Mouse (Mus musculus): ENCODE data around the gene Tardbp.

Gene Tardbp

GRCm38 (mm10) chr4:148641121-148641520 lies 14.3 kb upstream of the Tardbp start:
- no peak for DNase-seq (ENCODE audit: extremely low read depth, insufficient read length, low spot score)

GRCm38 (mm10) chr4:148639455-148639854 lies 12.6 kb upstream of the Tardbp start:
- no peak for DNase-seq (ENCODE audit: extremely low read depth, insufficient read length, low spot score)

GRCm38 (mm10) chr4:148638302-148638701 lies 11.5 kb upstream of the Tardbp start:
- no peak for DNase-seq (ENCODE audit: extremely low read depth, insufficient read length, low spot score)

GRCm38 (mm10) chr4:148635309-148635708 lies 8.5 kb upstream of the Tardbp start:
- no peak for DNase-seq (ENCODE audit: extremely low read depth, insufficient read length, low spot score)

DNA sequence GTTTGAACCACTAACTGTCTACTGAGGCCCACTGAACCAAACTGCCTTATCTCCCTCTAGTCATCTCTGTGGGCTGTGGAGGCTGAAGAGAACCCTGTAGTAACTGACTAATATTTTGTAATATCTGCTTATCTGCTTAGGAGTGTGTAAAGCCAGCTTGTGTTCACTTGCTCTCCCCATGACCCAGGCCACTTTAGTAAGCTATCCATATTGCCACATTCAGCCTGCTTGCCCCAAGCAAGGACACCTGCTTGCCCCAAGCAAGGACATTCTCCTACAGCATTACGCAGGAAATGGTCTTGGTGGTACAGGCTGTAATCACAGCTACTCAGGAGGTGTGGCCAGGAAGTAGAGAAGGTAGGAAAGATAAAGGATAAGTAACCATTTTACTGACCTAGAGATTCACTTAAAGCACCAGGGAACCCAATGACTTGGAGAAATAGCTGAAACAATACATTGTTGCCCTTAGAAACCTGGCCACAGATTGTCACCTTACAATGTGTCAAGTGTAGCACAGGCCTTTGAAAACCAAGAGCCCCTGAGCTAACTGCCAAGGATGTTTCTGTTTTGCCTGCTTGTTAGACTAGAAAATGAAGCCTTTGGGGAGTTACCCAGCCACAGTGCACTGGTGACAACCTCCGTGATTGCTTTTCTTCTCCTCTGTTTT lies 6.7 kb upstream of the Tardbp start:
- no peak for DNase-seq (ENCODE audit: extremely low read depth, insufficient read length, low spot score)

- no peak for DNase-seq (ENCODE audit: extremely low read depth, insufficient read length, low spot score)
Measured at GRCm38 (mm10) chr4:148632013-148632692, 5.3 kb upstream of the Tardbp start.

DNA sequence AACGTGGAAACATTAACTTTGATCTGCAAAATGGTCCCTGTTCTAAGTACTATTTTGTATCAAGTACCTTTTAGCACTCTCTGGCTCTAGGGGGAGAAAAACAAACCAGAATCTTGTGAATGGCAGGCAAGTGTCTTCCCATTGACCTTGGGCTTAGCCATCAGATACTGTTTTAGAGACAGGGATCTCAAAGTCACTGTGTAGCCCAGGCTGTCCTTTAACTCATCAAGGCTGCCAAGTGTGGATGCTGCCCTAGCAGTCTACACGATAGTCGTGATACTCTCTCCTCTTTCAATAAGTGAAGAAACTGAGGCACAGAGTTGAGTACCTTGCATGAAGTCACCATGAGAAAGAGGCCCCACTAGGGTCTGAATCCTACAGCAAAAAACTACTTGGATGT lies 427 bp upstream of the Tardbp start:
- DNase-seq (ENCODE audit: extremely low read depth, insufficient read length, low spot score), result no peak

DNA sequence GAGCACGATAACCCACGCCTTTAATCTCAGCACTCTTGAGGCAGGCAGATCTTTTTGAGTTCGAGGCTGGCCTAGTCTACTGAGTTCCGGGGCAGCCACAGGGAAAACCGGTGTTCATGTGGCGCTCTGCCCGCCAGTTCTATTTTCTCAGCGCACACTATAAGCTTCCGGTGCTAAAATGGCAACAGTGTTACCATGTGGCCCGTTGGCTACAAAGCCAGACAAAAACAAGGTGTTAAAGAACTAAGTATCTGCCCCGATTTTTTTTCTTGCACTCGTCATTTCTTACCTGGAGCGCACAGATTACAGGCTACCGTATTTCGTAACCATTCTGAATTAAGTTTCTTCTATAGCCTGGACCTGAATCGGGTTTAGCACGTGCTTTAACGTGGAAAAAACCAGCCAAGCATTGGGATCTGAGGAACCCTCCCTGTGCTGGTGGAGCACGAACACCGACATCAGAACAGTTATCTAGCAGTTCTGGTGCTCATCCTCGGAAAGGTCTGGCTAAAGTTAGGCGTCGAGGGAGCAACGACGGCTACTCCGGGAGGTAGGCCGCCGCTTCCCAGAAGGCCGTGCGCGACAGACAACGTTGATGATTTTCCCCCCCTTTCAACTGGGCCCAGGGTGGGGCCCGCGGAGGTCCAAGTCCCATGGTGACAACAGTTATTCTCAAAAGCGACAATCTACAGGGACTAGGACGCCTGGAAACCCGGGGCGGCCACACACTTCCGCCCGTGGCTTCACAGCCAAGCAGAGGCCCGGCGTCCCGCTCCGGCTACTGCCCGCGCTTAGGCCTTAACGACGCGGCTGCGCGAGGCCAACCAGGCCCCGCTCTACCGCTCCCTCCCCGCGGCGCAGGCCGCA lies 830 bp downstream of the Tardbp start:
- DNase-seq (ENCODE audit: extremely low read depth, insufficient read length, low spot score), result peak; percentile 83

GRCm38 (mm10) chr4:148625010-148625409 lies 1.8 kb downstream of the Tardbp start:
- no peak for DNase-seq (ENCODE audit: extremely low read depth, insufficient read length, low spot score)

DNA sequence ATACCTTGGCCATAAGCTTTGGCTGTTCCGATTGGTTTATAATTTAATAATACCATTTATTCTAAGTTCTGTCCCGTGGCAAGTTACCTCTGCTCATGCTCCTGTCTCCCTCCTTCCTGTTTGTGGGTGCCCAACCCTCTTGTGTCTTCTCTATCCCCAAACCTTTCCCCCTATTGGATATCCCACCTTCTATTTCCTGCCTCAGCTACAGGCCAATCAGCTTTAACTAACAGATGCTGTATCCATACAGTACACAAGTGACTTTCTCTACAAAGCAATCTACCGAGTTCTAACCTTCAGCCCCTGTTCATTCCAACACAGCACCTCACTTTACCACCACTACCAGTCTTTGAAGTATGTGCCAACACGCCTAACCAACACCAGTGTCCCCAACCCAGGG lies 3.2 kb downstream of the Tardbp start:
- DNase-seq (ENCODE audit: extremely low read depth, insufficient read length, low spot score), result no peak

DNA sequence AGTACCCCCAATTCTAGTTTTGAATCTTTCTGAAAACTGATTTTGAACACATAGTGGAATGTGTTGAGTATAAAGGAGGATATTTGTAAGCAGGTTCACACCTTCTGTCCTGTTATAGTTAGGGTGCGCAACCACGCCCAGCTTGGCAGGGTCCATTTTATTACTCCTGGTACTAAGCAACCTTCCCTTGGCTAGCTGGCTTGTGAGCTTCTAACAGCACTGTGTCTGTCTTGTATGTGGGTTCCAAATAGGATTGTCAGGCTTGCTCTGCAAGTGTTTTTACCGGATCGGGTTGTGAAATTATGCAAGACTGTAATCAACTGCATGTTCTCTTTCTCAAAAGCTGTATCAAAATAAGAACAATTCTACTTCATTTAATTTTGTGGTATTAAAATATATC lies 4.3 kb downstream of the Tardbp start:
- DNase-seq (ENCODE audit: extremely low read depth, insufficient read length, low spot score), result no peak

- no peak for DNase-seq (ENCODE audit: extremely low read depth, insufficient read length, low spot score)
Measured at GRCm38 (mm10) chr4:148620718-148621117, 6.1 kb downstream of the Tardbp start.

DNA sequence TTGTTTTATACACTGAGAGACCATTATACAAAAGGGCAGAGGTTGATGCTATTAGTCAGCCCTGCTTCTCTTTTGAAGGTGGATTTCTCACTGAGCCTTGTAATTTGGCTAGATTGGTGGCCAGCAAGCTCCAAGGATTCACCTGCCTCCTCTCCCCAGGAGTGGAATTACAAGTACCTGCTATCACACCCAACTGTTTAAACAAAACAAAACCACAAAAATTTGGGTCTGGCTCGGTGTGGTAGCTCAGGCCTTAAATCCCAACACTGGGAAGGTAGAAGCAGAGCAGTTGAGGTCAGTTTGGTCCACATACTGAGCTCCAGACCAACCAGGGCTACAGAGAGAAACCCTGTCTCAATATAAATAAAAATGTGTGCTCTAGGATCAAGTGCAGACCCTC lies 7.0 kb downstream of the Tardbp start:
- DNase-seq (ENCODE audit: extremely low read depth, insufficient read length, low spot score), result no peak

GRCm38 (mm10) chr4:148613738-148614137 lies 13.1 kb downstream of the Tardbp start:
- DNase-seq (ENCODE audit: extremely low read depth, insufficient read length, low spot score), result no peak

GRCm38 (mm10) chr4:148612557-148612956 lies 14.3 kb downstream of the Tardbp start:
- DNase-seq (ENCODE audit: extremely low read depth, insufficient read length, low spot score), result no peak

DNA sequence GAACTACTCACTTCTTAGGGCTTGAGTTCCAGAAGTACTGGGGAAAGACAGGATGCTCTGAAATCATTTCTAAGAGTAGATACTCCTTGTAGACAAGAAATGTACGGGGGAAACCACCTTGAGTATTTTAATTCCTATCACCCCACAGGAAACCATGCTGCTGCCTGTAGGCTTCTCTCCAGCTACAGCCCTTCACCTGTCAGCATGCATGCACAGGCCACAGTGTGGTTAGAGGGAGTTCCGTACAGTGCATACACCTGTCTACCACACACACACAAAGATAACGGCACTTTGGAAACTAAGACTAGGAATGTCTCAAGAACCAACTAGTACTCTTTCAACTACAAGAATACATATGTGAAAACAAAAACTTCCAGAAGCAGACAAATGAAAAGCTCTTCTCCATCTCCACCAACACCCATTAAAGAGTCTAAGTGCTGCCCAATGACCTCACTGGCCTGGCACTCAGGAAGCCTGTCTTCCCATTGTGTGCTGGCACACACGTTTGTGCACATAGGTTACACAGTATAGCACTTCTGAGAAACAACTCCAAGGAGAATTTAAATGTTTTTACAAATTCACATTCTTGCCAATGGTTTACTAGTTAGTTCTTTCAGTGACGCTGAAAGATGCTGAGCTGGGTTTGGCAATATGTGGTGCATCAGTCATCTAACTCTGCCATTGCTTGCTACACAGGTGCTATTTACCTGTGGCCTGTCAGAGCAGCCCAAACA lies 16.0 kb downstream of the Tardbp start:
- no peak for DNase-seq (ENCODE audit: extremely low read depth, insufficient read length, low spot score)

DNA sequence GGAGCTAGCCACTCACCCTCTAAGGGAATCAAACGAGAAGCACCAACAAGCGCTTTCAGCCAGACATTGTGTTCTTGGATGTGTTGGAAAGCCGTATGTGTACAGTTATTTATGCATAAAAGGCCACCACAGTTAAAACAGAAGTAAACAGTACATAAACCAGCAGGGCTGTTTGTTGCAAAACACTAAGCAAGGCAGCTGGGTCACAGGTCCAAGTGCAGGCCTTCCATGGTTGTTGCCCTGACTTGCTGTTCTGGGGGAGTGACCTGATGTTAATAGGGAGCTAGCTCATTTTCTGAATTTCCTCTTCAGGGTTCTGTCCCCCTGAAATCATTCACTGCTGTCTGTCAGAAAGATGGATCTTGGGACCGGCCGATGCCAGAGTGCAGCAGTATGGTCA lies 17.0 kb downstream of the Tardbp start:
- no peak for DNase-seq (ENCODE audit: extremely low read depth, insufficient read length, low spot score)

DNA sequence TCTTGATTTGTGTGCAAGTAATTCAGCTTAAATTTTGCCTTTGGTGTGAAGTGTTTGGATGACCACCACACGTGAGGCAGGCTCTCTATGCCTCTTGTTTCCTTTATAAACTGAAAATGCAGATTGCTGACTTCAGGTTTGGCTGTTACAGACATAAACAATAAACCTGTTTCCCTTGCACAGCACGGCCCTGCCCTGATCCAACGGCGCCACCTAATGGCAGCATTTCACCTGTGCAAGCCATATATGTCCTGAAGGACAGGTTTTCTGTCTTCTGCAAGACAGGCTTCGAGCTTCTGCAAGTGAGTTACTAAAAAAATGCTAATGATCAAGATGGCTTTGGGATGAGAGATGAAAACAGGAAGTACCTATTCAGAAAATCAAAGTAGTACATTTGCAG lies 19.1 kb downstream of the Tardbp start:
- peak; percentile 38 for DNase-seq (ENCODE audit: extremely low read depth, insufficient read length, low spot score)

DNA sequence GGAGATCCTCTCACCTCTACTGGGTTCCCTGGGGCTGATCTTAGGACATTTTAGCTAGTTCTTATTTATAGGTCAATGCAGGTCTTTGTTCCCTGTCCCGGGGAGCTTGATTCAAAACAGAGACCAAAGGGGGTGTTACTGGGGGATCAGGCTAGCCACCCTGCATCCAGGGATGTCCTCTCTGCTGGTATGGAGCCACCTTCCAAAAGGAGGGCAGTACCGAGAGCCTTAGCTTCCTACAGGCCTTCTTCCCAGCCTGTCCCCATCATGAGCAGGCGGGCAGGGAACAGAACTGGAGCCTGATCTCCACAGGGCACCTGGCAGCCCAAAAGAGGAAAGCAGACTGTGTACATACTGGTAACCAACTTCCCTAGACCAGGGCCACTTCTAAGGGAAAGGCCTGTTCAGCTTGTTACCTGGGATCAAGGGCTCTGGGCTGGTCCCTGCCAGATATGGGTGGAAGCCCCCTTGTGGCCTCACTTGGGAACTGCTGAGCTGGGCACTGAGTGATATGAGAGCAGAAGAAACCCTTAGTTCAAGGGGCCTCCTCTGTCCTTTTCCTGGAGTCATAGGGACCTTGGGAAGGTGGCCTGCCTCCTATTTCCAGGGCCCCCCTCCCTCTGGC lies 22.2 kb downstream of the Tardbp start:
- DNase-seq (ENCODE audit: extremely low read depth, insufficient read length, low spot score), result peak; percentile 30

GRCm38 (mm10) chr4:148604141-148604540 lies 22.7 kb downstream of the Tardbp start:
- no peak for DNase-seq (ENCODE audit: extremely low read depth, insufficient read length, low spot score)
